Mouse (Mus musculus) right cerebral cortex, postnatal 4 days (tissue): Measurements from ENCODE around the gene Hamp2.
"Not testable (repeated sequence)": the region's sequence is repeated elsewhere in the genome, so short reads cannot be mapped to it uniquely, and the experiment has no call there.

Experiments
- DNase-seq: peaks from one replicate; pipeline ENCODE4 v3.0.0-alpha.2; 2022

Hamp2 gene

DNA sequence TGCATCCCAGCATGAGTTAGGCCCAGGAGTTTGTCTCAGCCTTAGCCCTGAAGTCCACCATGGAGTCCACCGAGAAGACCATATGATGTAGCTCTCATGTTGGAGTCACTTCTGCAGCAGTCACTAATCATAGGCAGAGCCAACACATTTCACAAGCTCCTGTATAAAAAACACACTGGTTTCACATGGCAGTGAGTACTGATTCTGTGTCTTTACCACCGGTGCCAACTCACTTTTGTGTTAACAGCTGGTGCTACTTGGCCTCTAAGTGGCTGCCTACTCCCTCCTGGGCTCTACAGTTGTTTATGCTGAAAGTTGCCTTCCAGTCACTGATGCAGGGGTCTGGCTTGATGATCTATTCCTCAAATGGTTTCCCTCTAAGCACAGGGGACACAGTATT lies at the start of gene Hamp2:
TSS of gene Hamp2 (minus strand) at position 101 of the 400 bp plus-strand sequence.
- not testable (repeated sequence) for DNase-seq

- peak; percentile 78 for DNase-seq
These were observed 49.2 kb upstream of the Hamp2 start, which contains the start of gene Fam187b for GRCm38 (mm10) chr7:30973501-30974289. Gene Fam187b (plus strand): TSS chr7:30973790.

DNA sequence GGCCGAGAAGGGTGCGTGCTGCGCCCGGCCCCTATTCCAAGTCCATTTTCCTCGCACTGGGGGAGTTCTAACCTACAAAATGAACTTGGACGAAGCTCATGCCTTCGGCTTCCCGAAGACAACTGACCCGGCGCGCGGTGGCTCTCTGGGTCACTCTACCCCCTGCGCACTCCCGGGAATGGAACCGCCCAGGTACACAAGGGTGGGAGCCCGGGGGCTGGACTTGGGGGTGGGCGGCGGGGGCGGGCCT lies 48.7 kb upstream of the Hamp2 start, which contains the start of gene Lsr:
TSS of gene Lsr (minus strand) at position 214 of the 250 bp plus-strand sequence.
- DNase-seq, result no peak

DNA sequence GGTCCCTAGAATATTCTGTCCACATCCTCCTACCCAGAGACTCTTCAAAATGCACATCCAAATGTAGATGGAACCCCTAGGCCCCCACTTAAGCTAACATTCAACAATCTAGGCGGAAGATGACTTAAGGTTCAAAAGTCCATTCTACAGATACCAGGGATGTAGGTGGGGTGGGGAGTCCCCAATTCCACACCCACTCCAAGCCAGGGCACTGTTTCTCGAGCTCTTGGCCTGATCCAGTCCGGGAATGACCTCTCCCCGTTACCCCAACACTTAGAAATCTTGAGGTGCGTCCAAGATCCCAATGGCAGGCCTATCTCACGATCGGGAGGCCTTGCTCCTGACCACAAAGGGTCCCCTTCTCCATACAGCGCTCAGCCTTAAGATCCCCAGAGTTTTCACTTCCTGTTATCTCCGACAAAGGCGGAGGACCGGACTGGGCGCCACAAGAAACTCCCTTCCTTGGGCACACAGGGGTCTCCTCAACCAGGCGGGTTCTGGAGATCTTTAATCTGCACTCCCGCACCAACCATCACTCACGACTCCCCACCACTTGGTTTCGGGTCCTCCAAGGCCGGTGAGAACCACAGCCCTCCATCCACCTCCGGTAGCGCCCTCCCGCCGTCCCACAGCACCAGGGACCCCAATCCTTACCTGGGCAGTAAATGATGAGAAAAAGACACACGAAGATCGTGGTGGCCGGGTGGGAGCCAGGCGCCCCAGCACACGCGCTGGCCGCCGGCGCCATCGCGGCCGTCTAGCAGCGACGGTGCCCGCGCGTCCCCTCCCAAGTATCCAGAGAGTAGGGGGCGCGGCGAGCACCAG lies 48.2 kb upstream of the Hamp2 start:
- no peak for DNase-seq

GRCm38 (mm10) chr7:30971901-30972300 lies 47.4 kb upstream of the Hamp2 start:
- no peak for DNase-seq

DNA sequence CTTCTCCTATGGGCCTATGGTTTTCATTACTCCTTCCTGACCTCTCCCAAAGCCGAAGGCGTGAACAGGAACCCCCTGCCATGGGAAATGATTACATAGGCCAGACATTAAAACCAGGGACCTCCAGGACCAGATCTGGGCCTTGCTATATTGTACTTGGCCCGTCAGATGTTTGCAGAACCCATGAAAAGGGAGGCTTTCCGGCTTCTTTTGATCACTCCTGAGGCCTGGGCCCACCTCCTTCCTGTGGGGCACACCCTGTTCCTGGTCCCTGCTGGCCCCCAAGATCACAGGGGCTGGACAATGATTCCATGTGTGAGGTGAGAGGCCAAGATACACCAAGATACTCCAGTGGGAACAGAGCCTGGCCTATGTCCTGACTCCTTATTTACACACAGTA lies 44.7 kb upstream of the Hamp2 start:
- DNase-seq, result no peak

DNA sequence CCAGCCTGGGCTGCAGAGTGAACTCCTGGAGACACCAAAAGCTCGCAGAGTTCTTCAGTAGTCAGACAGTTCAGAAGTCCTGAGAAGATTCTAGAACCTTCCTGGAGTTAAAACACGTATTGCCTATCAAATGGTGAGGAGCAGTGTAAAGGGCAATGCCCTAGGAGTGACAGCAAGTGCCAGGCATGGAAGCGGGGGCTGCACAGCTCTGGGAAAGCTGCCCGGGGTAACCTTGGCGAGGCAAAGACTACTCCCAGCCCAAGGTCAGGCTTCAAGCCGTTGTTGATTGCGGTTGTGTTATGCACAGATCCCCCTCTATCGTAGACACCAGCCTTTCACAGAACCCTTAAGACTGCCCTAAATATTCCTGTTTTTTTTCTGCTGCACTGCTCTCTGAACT lies 44.1 kb upstream of the Hamp2 start:
- DNase-seq, result no peak

DNA sequence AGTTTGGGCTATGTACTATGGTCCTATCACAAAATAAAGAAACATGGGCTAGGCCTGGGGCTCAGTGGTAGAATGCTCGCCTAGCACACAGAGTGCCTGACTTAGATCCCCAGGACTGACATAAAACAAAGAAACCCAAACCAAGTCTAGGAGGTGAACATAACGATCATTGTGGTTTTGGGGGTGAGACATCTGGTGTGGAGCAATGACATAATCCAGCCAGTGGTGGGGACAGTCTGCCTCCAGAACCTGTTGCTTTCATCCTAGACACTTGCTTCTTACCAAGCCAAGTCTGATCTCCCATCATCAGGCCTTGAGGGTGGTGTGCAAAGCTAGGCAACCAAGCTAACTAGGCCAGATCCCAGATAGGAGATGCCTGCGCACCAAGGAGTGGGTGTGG lies 42.2 kb upstream of the Hamp2 start:
- no peak for DNase-seq

DNA sequence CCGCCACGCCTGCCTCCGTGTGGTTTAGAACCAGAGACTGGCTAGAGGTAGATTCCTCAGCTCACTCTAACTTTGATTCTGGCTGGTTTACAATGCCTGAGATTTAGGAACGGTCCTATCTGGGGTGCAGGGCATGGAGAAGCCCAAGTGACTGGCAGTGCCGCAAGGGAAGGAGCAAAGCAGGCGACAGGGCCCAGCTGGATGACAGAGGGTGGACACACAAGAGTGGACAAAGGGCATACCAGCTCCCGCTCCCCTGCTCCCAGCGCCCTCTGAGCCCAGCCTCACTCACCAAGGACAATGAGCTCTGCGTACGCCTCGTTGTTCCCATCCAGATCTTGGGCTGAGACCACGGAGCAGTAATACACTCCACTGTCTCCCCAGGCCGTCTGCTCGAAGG lies 41.2 kb upstream of the Hamp2 start:
- no peak for DNase-seq

GRCm38 (mm10) chr7:30964366-30964765 lies 39.9 kb upstream of the Hamp2 start:
- no peak for DNase-seq

GRCm38 (mm10) chr7:30962862-30963261 lies 38.4 kb upstream of the Hamp2 start:
- DNase-seq, result no peak

DNA sequence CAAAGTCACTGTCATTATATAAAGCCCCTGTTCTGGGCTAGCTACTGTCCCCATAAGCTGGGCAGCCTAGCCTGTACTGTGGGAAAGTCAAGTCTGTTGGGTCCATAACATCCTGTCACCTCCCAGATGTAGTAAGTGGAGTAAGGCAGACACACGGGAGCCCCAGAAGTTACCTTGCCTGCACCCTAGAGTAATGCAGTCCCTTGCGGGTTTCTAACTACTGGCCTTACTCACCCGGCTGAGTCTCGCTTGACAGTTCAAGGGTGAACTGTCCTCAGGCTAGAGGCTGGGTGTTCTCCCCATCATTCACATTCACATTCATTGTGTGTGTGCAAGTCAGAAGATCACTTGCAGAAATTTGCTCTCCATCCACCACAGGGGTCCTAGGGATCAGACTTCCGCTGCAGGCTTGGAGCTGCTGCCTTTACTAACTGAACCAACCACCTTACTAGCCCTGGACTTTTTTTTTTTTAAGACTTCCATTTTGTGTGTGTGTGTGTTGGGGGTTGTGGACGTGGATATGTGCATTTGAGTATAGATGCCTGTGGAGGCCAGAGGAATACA lies 35.4 kb upstream of the Hamp2 start:
- no peak for DNase-seq

DNA sequence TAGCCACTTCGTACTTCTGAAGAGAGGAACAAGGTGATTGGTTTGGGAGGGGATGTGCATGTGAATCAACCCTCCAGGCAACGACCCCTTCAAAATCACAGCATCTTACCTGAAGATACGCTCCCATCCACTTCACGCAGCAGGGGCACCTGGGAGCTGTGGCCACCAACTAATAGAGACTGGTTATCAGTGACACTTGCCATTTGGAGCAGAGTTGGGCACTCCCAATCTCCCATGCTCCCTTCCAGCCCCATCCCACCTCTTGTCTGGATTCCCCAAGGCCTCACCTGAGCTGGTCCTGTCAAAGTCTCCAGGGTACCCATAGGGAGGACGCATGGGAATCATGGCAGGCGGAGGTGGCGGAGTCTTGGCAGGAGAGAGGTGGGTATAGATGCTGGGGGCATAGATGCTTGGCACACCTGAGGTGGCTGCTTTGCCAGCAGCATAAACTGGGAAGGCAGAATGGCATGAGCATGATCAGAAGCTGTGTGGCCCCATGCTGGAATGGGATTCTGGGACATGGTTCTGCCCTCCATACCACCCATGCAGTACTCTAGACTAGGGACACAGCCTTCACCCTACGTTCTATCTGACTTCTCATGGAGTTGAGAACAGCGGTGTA lies 34.5 kb upstream of the Hamp2 start:
- DNase-seq, result no peak

GRCm38 (mm10) chr7:30958109-30958865 lies 33.8 kb upstream of the Hamp2 start:
- no peak for DNase-seq

- DNase-seq, result peak; percentile 89
These were observed 32.9 kb upstream of the Hamp2 start for GRCm38 (mm10) chr7:30957367-30957783.

- peak; percentile 80 for DNase-seq
These were observed 32.4 kb upstream of the Hamp2 start, which contains the start of gene Usf2 for GRCm38 (mm10) chr7:30956756-30957366. Gene Usf2 (minus strand): TSS chr7:30956803.

- no peak for DNase-seq
These were observed 31.9 kb upstream of the Hamp2 start for GRCm38 (mm10) chr7:30956357-30956751.

- DNase-seq, result peak; percentile 82
These were observed 31.3 kb upstream of the Hamp2 start for GRCm38 (mm10) chr7:30955584-30956356.

DNA sequence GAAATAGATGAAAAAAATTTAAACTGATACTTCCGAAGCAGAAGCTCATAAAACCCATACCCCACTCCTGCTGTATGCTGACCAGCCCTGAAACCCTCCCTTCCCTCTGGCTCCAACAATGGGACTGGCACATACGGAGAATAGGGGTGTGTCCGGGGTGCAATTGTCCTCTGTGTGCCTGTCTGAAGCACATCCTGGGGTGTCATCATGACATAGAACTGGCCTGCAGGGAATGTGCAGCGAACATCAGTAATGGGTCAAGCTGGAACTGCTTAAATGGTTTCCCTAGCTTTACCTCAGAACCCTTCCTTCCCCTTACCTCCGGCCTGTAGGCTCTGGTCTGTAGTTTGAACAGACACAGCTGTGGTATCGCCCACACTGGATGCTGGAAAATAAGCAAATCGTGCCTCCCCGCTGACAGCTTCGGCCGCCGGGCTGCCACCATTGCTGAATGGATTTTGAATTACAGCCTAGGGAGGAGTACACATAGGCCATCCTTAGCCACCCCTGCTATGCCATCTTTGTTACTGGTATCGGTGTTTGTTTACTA lies 30.6 kb upstream of the Hamp2 start:
- DNase-seq, result no peak

DNA sequence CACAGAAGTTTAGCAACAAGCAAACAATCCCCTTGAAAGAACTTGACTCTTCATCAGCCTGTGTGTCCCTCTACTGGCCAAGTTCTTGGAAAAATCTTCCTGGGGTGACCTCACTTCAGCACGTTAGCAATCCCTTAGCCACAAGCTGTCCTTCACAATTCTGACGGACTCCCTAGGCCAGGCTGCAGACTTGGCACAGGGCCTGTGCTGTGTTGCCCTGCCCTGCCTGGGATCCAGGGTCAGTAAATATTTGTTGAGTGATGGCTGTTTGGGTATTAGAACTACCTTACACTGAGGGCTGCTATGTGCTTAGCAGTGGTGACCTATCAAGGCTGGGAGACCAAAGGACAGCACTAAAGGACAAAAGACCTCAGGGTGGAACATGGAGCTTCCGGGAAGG lies 29.6 kb upstream of the Hamp2 start:
- DNase-seq, result no peak

- no peak for DNase-seq
These were observed 29.0 kb upstream of the Hamp2 start for GRCm38 (mm10) chr7:30953459-30953858.
